20 mouse cellular contexts compared by ENCODE assay signal in genomic region chr5:77191106-77191505, GRCm38 (mm10). TPM values are rescaled to one million over a fixed set of nuclear protein-coding genes. Genes with fewer than 3 reads are reported as not detected.
"Had no signal": no experiment of that assay in that cellular context is flagged by ENCODE, and none has a peak within 500 bp of the region (broad histone marks: within the 10 kb centered on the region; RNA-seq: fewer than 3 reads in every experiment).

No protein-coding gene starts in this region.

- H3K27ac ChIP-seq: liver, embryonic 15.5 days; macrophage; midbrain, embryonic 13.5 days; midbrain, embryonic 15.5 days; neural tube, embryonic 12.5 days had no signal

- H3K4me2 ChIP-seq: liver, embryonic 15.5 days; lung, embryonic 14.5 days; midbrain, embryonic 11.5 days; midbrain, embryonic 13.5 days; midbrain, embryonic 15.5 days; neural tube, embryonic 12.5 days had no signal

- H3K36me3 ChIP-seq: liver, embryonic 15.5 days; midbrain, embryonic 13.5 days; midbrain, embryonic 15.5 days; neural tube, embryonic 12.5 days had no signal

- H3K27me3 ChIP-seq: liver, embryonic 15.5 days; megakaryocyte, embryonic 14.5 days; midbrain, embryonic 13.5 days; midbrain, embryonic 15.5 days; neural tube, embryonic 12.5 days had no signal

- DNase-seq: liver, postnatal 0 days; lung, embryonic 14.5 days; lung, postnatal 14 days; right cerebral cortex, postnatal 25 days; right cerebral cortex, postnatal 4 days; spleen, adult 18-20 months; thymus, adult 18-20 months; thymus, postnatal 14 days; thymus, postnatal 36 days had no signal

- ATAC-seq: liver, postnatal 0 days; midbrain, embryonic 13.5 days; midbrain, embryonic 15.5 days had no signal

- H3K9ac ChIP-seq: liver, embryonic 15.5 days; liver, postnatal 0 days; lung, embryonic 14.5 days; midbrain, embryonic 13.5 days; midbrain, embryonic 15.5 days; neural tube, embryonic 12.5 days had no signal

- H3K4me3 ChIP-seq: liver, embryonic 15.5 days; megakaryocyte, embryonic 14.5 days; midbrain, embryonic 13.5 days; midbrain, embryonic 15.5 days; neural tube, embryonic 12.5 days had no signal

- H3K4me1 ChIP-seq: liver, embryonic 15.5 days; midbrain, embryonic 13.5 days; midbrain, embryonic 15.5 days; neural tube, embryonic 12.5 days had no signal

- H3K9me3 ChIP-seq: liver, embryonic 15.5 days; midbrain, embryonic 15.5 days; neural tube, embryonic 12.5 days had no signal

RNA-seq across cellular contexts. Expression of gene Spink2, which starts 20.2 kb away (rescaled TPM):
- total RNA-seq: midbrain, postnatal 0 days; monocyte, adult 5-6 weeks; neutrophil, adult 5-6 weeks had no signal
- polyA plus RNA-seq: liver, postnatal 0 days; macrophage; small intestine, adult 2 months had no signal
